Mouse (Mus musculus) liver, embryonic 11.5 days (tissue): Measurements from ENCODE around the gene Fuca1. TPM values are rescaled to one million over a fixed set of nuclear protein-coding genes. Genes with fewer than 3 reads are reported as not detected.
A peak's percentile ranks its signal among the peaks of the same experiment; 100 is the strongest.

Experiments
- ATAC-seq: fragments of 200-750 bp; cut with Nextera tagmentation; replicated peaks from 2 replicates; pipeline ENCODE4 v1.8.0; 2017; ENCODE audit warnings: moderate number of reproducible peaks, mild to moderate bottlenecking, moderate TSS enrichment, moderate library complexity; ENCODE audit not compliant: low FRiP score
- DNase-seq: peaks from one replicate; pipeline ENCODE4 v3.0.0-alpha.2; 2017; ENCODE audit warnings: low spot score
- H3K27ac ChIP-seq: fragments of 300-500 bp; sonication (generic); 2 replicates; pipeline ENCODE4 v1.5.1; 2014; ENCODE audit warnings: mild to moderate bottlenecking, low read depth, low read length, control low read depth
- H3K27me3 ChIP-seq: fragments of 300-500 bp; sonication (generic); replicated peaks from 2 replicates; pipeline ENCODE4 v1.6.1; 2014; ENCODE audit warnings: low read length, mixed read lengths; ENCODE audit not compliant: control insufficient read depth, insufficient read depth
- H3K36me3 ChIP-seq: fragments of 300-500 bp; sonication (generic); 2 replicates; pipeline ENCODE4 v1.6.1; 2014; ENCODE audit warnings: mild to moderate bottlenecking, low read length, moderate library complexity, mixed read lengths; ENCODE audit not compliant: control insufficient read depth, insufficient read depth
- H3K4me1 ChIP-seq: fragments of 300-500 bp; sonication (generic); replicated peaks from 2 replicates; pipeline ENCODE4 v1.6.1; 2014; ENCODE audit warnings: low read length, mixed read lengths; ENCODE audit not compliant: control insufficient read depth, insufficient read depth
- H3K4me2 ChIP-seq: fragments of 300-500 bp; sonication (generic); 2 replicates; pipeline ENCODE4 v1.6.1; 2014; ENCODE audit warnings: mild to moderate bottlenecking, control low read depth, moderate library complexity
- H3K4me3 ChIP-seq: fragments of 300-500 bp; sonication (generic); 2 replicates; pipeline ENCODE4 v1.5.1; 2014; ENCODE audit warnings: low read depth, low read length, control low read depth
- H3K9ac ChIP-seq: fragments of 300-500 bp; sonication (generic); 2 replicates; pipeline ENCODE4 v1.6.1; 2014; ENCODE audit warnings: low read depth, low read length, control low read depth
- H3K9me3 ChIP-seq: fragments of 300-500 bp; sonication (generic); 2 replicates; pipeline ENCODE4 v1.6.1; 2016; ENCODE audit warnings: low read length, inconsistent platforms, mixed read lengths; ENCODE audit not compliant: control insufficient read depth
- WGBS: fragments of 180-500 bp; shearing (Covaris S2); extraction: QIAGEN DNeasy Blood & Tissue Kit; methylation state at CpG from one replicate; pipeline ENCODE4 v1.1.7; 2014; 5-methylcytosine and 5-hydroxymethylcytosine counted together
- polyA plus RNA-seq: library from polyadenylated mRNA; unstranded; fragments of >200 nt; fragmentation: Nextera tagmentation; extraction: Ambion mirVana; gene quantifications from 2 replicates; pipeline ENCODE4 v1.2.1, GENCODE M21; 2014

The Fuca1 gene
- polyA plus RNA-seq, 1 experiment from 2014 or later: 39.6 TPM

DNA sequence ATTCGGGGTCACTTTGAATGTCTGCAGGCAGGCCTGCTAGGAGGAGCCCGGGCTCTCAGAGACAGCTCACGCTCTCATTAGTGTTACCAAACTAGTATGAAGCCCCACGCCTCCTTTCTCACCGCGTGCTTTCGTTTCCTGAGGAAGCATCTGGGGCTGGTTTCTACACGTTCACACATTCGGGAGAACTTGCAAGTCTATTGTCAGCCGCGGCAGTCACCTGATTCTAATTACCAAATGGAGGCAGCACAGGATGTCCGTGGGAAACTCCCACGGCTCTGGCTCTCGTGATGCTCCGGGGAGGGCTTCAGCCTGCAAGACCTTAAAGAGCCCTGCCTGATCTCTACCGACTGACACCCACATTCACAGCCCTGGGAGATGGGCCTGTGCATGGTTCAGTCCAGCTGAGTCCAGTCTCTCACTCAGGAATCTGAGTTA is 43.9 kb upstream of the Fuca1 start:
- ATAC-seq (0 out of 2 replicates have a peak, but pooled peaks have one; percentile 3), DNase-seq (peak; percentile 75)
- Histone ChIP-seq H3K9me3 (no peaks in the 10 kb centered on the region), H3K9ac (peak overlapping the region; percentile 64), H3K27me3 (no peaks in the 10 kb centered on the region), H3K4me3 (peak overlapping the region; percentile 41), H3K4me2 (peak overlapping the region; percentile 77), H3K4me1 (peaks cover 43% of the 10 kb centered on the region), H3K27ac (peak overlapping the region; percentile 87), H3K36me3 (peaks cover 9% of the 10 kb centered on the region)
- 2% methylated on average over 16 of the region's 16 CpGs for WGBS

DNA sequence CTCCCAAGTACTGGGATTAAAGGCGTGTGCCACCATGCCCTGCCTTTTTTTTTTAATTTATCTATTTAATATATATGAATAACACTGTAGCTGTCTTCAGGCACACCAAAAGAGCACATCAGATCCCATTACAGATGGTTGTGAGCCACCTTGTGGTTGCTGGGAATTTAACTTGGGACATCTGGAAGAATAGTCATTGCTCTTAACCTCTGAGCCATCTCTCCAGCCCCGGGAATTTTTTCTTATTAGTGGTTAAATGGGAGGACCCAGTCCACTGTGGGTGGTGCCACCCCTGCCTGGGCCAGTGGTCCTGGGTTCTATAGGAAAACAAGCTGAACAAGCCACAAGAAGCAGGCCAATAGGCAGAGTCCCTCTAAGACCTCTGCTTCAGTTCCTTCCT is 42.8 kb upstream of the Fuca1 start:
- Histone ChIP-seq H3K4me1 (peaks cover 32% of the 10 kb centered on the region), H3K4me2 (no peak overlapping the region), H3K9ac (no peak overlapping the region), H3K27ac (no peak overlapping the region), H3K36me3 (peaks cover under 1% of the 10 kb centered on the region; the same call in 1 of the 2 replicates), H3K27me3 (no peaks in the 10 kb centered on the region), H3K9me3 (no peaks in the 10 kb centered on the region), H3K4me3 (no peak overlapping the region)
- no peak for DNase-seq
- 69% methylated on average over 2 of the region's 2 CpGs for WGBS
- no peak for ATAC-seq

DNA sequence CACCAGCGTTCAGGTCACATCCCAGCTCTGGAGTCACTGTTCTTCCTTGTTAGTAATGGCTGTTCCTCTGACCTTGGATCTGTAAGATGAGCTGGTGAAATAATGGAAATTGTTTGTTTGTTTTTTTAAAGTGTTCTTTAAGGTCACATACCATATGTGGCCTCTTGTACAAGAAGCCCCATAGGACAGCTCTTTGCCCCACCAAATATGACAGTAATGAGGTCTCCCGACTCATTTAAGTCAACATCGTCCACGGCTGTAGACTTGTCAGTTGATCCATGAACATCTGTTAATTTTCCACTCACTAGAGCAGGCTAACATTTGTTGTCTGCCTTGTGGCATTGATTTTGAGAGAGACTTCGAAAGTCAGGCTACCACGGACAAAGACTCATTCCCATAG is 41.5 kb upstream of the Fuca1 start:
- Histone ChIP-seq H3K27ac (no peak overlapping the region), H3K4me3 (no peak overlapping the region), H3K36me3 (no peaks in the 10 kb centered on the region), H3K9me3 (no peaks in the 10 kb centered on the region), H3K4me1 (peaks cover 33% of the 10 kb centered on the region), H3K9ac (no peak overlapping the region), H3K27me3 (no peaks in the 10 kb centered on the region), H3K4me2 (no peak overlapping the region)
- no peak for ATAC-seq
- WGBS: 84% methylated on average over 6 of the region's 6 CpGs
- no peak for DNase-seq

DNA sequence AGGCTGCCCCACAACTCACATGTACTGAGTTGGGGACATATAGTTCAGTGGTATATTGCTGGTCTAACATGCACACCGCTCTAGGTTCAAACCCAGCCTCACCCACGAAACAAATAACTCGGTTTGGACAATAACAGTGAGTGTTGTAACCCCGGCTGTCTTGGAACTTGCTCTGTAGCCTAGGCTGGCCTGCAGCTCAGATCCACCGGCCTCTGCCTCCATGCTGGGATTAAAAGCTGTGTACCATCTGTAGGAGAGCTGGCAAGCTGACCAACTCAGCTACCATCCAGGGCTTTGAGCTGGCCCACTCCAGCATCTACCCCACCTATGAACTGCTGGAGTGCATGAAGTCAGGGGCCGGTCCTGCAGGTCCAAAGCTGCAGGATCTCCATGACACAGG is 40.5 kb upstream of the Fuca1 start:
- H3K4me2 ChIP-seq: no peak overlapping the region
- no peak for DNase-seq
- H3K36me3 ChIP-seq: no peaks in the 10 kb centered on the region
- no peak overlapping the region for H3K27ac ChIP-seq
- no peak overlapping the region for H3K4me3 ChIP-seq
- ATAC-seq: no peak
- H3K9ac ChIP-seq: no peak overlapping the region
- WGBS: 88% methylated on average over 6 of the region's 6 CpGs
- peaks cover 26% of the 10 kb centered on the region for H3K4me1 ChIP-seq
- no peaks in the 10 kb centered on the region for H3K27me3 ChIP-seq
- no peaks in the 10 kb centered on the region for H3K9me3 ChIP-seq

DNA sequence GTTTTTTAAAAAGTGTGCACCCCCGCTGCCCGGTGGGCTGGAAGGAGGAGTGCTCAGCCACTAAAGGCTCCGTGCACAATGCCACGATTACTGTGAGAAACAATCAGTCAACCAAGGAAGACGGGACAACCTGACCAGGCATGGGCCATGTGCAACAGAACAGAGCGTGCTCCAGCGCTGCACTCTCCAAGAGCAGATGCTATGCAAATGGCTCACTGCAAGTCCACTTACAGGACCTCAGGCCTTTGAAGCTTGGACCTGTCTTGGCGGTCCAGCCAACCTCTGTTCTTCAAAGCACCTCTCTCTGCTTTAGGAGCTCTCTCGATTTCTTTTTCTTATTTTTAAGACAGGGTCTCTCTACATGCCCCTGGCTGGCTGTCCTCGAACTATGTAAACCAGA is 40.0 kb upstream of the Fuca1 start:
- H3K4me2 ChIP-seq: no peak overlapping the region
- no peaks in the 10 kb centered on the region for H3K36me3 ChIP-seq
- H3K9ac ChIP-seq: no peak overlapping the region
- DNase-seq (no peak), ATAC-seq (no peak)
- H3K27me3 ChIP-seq: no peaks in the 10 kb centered on the region
- H3K4me3 ChIP-seq: no peak overlapping the region
- peaks cover 20% of the 10 kb centered on the region for H3K4me1 ChIP-seq
- WGBS: 87% methylated on average over 10 of the region's 10 CpGs
- H3K27ac ChIP-seq: no peak overlapping the region
- H3K9me3 ChIP-seq: no peaks in the 10 kb centered on the region

DNA sequence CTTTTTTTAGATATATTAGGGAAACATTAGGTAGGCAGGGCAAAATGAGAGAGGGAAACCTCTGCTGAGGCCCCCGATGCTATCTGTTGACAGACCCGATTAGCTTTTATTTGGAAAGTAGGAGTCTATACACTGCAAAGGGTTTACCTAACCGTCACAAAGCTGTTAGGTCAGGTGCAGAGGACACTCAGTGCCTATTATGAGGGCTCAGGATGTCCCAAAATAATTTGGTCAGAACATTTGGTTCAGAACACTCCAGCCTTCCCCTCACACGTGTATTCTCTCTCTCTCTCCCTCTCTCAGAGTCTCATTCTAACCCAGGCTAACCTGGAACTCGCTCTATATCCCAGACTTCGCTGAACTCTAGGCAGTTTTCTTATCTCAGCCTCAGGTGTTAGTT is 38.5 kb upstream of the Fuca1 start:
- 62% methylated on average over 6 of the region's 6 CpGs for WGBS
- ATAC-seq (no peak), DNase-seq (no peak)
- H3K9ac ChIP-seq: no peak overlapping the region
- H3K36me3 ChIP-seq: no peaks in the 10 kb centered on the region
- H3K27me3 ChIP-seq: no peaks in the 10 kb centered on the region
- H3K27ac ChIP-seq: no peak overlapping the region
- no peak overlapping the region for H3K4me3 ChIP-seq
- no peak overlapping the region for H3K4me2 ChIP-seq
- H3K9me3 ChIP-seq: no peaks in the 10 kb centered on the region
- peaks cover 7% of the 10 kb centered on the region for H3K4me1 ChIP-seq

DNA sequence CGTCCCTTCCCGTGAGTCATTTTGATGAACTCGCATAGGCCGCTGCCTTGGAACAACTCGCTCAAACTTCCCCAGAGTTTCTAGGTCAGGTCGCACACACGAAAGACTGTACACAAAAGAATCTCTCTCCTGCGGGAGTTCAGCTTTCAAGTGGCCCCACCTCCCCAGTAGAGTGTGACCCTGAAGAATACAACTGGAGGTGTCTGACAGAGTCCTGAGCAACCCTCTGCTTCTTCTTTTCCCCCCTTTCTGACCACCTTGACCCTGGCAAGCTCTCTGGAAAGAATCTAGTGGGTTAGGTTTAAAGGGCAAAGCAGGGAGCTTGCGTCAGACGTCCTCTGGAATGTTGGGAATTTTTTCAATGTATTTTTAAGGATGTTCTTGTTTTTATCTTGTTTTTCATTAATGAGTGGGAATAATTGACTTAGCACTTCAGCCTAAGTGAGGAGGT is 37.1 kb upstream of the Fuca1 start:
- Histone ChIP-seq H3K27me3 (no peaks in the 10 kb centered on the region), H3K4me2 (no peak overlapping the region), H3K36me3 (no peaks in the 10 kb centered on the region), H3K9me3 (no peaks in the 10 kb centered on the region), H3K9ac (no peak overlapping the region), H3K27ac (no peak overlapping the region), H3K4me1 (peaks cover 5% of the 10 kb centered on the region; the same call in 1 of the 2 replicates), H3K4me3 (no peak overlapping the region)
- WGBS: 62% methylated on average over 10 of the region's 10 CpGs
- DNase-seq: no peak
- ATAC-seq: no peak

DNA sequence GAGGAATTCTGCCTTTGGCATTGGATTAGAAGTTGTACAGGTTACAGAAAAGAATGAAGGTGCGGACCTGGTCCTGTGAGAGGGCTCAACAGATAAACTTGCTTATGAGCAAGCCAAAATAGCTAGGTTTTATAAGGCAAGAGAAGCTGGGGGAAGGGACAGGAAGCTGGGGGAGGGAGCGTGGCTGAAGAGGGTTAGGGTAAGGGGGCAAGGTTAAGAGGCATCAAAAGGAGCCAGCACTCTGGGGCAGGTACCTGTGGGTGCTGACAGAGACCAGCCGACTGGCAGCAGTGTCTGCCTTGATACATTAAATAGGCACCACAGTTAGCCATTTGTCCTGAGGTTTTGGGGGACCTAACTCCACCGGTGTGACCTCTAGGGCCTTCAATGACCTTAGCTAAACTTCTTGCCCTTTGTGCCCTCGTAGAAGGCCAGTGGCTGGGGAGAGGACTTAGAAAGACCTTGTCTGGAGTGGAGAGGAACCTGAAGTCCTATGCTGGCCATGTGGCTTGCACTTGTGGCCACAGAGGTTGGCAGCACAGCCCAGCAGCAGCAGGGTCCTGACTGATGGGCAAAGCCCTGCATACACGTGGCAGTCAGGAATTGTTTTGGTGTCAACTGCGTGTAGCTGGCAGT is 36.5 kb upstream of the Fuca1 start:
- DNase-seq (peak; percentile 28), ATAC-seq (no peak)
- no peak overlapping the region for H3K4me2 ChIP-seq
- H3K27ac ChIP-seq: no peak overlapping the region
- peaks cover 5% of the 10 kb centered on the region; the same call in 1 of the 2 replicates for H3K4me1 ChIP-seq
- no peaks in the 10 kb centered on the region for H3K27me3 ChIP-seq
- H3K36me3 ChIP-seq: no peaks in the 10 kb centered on the region
- H3K9ac ChIP-seq: no peak overlapping the region
- 56% methylated on average over 7 of the region's 7 CpGs for WGBS
- H3K9me3 ChIP-seq: no peaks in the 10 kb centered on the region
- H3K4me3 ChIP-seq: no peak overlapping the region

DNA sequence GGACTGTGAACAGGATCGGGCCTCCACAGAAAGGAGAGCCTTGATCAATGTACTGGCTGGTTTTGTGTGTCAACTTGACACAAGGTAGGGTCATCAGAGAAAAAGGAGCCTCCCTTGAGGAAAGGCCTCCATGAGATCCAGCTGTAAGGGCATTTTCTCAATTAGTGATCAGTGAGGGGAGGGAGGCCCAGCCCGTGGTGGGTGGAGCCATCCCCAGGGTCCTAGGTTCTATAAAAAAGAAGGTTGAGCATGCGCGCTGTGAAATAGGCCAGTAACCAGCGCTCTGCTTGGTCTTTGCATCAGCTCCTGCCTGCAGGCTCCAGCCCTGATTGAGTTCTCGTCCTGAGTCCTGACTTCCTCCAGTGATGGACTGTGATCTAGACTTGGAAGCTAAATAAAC is 36.0 kb upstream of the Fuca1 start:
- H3K36me3 ChIP-seq: no peaks in the 10 kb centered on the region
- no peak overlapping the region for H3K4me2 ChIP-seq
- ATAC-seq: no peak
- 68% methylated on average over 6 of the region's 6 CpGs for WGBS
- H3K27ac ChIP-seq: no peak overlapping the region
- peaks cover 5% of the 10 kb centered on the region; the same call in 1 of the 2 replicates for H3K4me1 ChIP-seq
- no peak overlapping the region for H3K9ac ChIP-seq
- no peaks in the 10 kb centered on the region for H3K27me3 ChIP-seq
- no peak overlapping the region for H3K4me3 ChIP-seq
- DNase-seq: peak; percentile 29
- no peaks in the 10 kb centered on the region for H3K9me3 ChIP-seq
